Mouse (Mus musculus) urinary bladder, postnatal 25 days (tissue): ENCODE data around the gene Bves.
"Not testable (repeated sequence)": the region's sequence is repeated elsewhere in the genome, so short reads cannot be mapped to it uniquely, and the experiment has no call there.

ENCODE experiments used
- DNase-seq: peaks from one replicate; pipeline ENCODE4 v3.0.0; 2022; ENCODE audit warnings: low spot score

Gene Bves

DNA sequence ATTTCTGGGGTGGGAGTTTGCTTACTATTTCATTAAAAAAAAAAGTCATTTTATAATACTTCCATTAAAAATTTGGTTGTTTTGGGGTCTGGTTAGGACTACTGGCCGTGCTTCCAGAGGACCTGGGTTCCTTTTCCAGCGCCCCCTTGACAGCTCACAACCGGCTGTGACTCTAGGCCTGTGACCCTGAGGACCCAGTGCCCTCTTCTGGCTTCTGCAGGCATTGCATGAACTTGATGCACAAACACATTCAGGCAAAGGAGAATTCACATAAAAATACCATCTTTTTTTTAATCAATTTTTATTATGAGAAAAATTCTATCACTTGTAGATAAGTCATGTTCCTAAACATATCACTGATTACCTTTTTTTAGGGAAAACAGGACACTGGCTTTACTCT lies 12.6 kb downstream of the Bves start:
- DNase-seq = not testable (repeated sequence)

DNA sequence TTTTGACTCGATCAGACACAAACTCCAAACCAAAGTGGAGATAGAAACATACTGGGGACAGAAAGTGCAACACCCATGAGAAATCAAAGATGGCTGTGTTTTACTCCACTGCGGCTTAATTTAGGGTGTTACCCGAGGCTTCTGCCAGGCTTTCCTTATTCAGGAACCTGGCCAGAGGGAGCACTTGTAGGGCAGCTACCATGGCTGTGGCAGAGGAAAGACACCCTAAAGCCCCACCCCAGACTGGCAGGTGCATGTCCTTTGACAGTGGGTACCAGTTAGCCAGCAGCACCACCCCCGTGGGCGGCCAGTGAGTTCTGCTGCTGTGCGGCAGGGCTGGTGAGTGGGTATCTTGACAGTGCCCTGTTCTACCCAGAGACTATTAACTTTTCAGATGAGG lies 20.5 kb downstream of the Bves start:
- DNase-seq = no peak

DNA sequence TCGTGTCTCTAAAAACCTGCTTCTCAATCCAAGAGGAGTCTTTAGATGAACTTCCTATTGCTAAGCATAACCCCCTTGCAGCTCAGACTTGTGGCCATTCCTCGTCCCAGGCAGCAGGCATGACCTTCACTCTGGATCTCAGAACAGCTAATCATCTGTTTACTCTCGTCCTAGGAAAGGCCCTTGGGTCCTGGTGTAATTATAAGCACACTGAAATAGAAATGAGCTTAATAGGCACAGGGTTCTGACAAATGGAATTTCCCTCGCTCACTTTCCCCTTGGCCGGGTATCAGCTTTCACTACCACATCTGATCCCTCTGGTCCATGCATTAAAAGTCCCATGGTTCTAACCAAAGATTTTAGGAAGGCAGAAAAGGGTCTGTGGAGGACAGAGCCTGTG lies 27.8 kb downstream of the Bves start:
- no peak for DNase-seq

DNA sequence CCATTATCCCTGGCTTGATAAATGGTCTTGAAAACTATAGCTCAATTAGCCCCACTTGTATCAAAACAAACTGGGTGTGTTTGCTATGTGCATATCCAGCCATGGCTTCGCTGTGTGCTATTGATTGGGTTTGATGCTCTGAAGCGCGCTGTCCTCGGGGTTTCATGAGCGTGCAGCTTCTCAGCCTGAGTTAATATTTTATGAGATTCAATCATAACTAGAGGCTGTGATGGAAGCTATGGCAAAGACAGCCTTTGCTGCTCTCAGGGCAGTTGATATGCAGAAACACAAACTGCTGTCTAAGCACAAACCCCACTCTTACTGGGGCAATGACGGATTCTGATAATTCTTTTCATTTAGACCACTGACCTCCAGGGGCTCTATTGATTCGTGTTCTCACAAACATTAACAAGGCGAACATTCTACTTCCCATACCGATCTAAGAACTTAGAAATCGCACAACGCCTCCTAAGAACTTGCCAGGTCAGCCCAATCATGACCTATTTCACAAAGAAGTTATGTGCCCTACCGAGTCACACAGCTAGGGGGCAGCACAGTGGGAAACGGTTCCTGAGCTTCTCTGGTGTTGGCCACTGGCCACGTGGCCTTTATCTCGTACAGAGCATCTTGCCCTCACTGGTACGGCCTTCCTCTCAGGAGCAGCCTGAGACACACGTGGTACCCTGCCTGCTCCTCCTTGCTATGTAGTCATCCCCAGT lies 31.6 kb downstream of the Bves start:
- no peak for DNase-seq

DNA sequence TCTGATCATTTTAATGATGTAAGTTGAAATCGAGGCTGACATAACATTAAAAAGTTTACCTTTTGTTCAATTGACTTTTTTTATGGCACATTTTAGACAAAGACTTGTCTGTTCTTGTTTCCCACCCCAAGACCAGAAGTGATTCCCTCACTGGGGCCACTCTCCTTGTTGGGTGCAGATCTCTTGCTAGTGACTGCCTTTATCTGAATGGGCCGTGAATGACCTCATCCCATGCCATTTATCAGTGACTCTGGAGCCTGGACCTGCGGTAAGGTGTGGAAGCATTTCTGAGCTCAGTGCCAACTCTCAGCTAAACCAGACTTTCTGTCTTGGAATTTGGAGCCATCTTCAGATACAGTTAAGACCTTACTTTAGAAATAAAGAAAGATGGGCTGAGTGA lies 34.1 kb downstream of the Bves start:
- no peak for DNase-seq

DNA sequence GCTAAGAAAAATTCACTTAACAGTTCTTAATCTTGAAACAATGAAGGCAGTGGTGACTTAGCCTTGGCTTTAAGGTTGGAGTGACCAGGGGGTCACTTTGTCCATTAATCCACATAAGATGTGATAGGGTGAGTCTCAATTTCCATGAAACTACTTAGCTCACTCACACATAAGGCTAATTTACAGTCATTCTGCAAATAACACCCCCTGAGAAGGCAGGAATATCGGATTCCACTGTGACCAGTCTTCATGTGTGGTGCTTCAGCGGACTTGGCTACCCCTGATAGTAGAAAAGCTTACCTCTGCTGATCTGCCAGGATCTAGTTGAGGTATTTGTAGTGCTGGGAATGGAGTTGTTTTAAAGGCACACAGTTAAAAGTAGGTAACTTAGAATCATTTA lies 35.0 kb downstream of the Bves start:
- DNase-seq = no peak

DNA sequence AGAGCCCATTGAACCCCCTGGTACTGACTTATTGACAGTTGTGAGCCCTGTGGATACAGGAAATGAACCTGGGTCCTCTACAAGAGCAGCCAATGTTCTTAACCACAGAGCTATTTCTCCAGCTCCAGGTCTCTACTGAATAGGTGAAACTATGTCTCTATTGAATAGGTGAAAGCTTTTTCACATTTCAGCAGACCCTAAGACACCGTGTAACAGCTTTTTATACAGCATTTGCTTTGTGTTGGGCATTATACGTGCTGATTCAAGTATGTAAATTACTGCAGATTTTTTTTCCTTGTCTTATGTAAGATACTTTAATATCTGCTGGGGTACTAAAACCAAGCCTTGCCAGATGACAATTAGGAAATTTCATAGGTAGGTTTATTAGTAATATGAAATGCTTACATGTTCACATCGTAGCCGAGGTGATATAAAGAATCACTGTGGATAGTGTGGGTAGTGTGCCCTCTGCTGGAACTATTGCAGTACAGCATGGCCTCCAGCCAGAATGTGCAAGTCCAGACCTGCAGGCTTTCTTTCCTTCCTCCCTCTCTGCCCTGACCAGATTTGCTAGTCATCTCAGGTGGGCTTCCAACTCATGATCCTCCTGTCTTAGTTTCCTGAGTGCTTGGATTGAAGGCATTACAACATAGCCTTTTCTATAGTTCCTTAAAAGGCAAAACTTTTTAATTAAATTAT lies 37.6 kb downstream of the Bves start:
- DNase-seq = peak; percentile 49

DNA sequence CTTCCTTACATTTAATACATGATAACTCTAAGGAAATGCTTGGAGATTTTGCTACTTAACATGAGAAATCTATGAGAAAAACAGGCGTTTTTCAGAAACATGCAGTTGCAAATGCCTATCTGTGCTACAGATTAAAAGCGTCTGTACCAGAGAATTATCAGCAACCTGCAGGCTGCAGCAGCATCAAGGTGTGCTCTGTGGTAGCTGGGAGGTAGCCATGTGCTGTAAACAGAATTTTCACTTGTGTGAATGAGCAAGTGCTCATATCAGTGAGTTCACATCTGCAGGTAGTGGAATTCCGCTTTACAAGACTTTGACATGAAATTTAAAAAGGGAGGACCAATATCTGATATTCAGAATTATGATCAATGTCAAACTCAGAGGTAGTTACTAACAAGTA lies 42.7 kb downstream of the Bves start:
- no peak for DNase-seq

DNA sequence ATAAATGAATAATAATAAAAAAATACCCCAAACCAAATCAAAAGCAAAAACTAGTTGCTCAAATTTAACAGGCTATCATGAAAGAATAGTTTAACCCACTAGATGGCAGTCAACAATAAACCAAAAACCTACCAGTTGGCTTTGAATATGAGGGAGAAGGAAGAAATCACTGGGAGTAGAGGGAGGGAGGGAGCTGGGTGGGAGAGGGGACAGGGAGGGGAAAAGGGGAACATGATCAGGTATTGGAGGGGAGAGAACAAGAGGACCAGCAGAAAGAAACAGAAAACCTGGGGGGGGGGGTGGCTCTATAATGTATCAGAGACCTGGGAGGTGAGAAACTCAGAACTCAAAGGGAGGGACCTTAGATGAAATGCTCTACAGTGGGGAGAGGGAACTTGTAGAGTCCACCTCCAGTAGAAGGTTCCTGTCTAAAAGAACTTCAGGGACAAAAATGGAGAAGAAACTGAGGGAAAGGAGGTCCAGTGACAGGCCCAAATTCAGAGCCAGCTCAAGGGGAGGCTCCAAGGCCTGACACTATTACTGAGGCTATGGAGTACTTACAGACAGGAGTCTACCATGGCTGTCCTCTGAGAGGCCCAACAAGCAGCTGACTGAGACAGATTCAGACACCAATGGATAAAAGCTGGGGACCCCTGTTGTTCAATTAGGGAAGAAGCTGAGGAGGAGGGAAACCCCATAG lies 46.5 kb downstream of the Bves start:
- DNase-seq = no peak

DNA sequence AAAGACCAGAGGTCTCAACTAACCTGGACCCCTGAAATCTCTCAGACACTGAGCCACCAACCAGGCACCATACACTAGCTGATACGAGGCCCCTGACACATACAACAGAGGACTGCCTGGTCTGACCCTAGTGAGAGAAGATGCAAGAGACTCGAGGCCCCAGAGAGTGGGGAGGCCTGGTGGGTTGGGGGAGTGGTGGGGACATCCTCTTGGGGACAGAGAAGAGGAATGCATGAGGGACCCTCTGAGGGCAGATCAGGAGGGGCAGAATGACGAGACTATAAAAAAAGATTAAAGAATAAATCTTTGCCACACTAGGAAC lies 47.0 kb downstream of the Bves start:
- DNase-seq = no peak

DNA sequence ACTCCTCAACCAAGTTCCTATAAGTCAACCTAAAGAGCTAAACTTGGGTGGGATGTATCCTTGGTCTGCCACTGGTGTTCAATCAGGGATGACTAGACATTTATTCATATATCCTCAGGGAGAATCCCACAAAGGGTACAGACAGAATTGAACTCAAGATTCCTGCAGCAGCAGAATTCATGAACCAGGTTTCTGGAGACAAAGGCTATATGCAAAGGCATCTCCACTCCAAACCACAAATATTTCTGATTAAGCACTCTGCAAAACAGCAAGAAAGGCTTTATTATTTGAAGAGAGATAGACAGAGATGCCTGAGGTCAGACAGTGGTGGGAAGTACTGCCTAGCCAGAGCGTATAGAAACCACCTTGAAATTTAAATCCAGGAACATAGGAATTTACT lies 62.6 kb downstream of the Bves start:
- no peak for DNase-seq

DNA sequence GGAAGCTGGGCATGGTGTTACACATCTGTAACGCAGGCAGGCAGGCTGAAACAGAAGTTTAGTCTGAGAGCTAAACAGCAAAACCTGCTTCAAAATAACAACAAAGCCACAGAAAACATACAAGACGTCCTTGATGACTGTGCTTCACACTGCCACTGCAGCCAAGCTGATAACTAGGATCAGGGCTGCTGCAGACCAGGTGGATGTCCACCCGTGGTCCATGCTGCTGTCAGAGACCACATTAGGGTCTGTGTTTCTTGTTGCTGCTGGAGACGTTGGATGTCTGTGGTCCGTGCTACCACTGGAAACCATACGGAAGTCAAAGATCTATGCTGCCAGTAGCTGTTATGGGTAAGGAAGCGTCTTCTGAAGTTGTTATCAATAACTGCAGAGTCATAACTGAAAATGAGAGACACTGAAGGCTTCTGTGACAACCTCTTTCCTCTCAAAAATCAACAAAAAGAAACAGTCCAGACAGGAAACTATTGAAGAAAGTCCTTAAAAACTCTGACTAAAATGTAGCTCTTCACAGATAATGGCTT lies 64.2 kb downstream of the Bves start:
- no peak for DNase-seq

DNA sequence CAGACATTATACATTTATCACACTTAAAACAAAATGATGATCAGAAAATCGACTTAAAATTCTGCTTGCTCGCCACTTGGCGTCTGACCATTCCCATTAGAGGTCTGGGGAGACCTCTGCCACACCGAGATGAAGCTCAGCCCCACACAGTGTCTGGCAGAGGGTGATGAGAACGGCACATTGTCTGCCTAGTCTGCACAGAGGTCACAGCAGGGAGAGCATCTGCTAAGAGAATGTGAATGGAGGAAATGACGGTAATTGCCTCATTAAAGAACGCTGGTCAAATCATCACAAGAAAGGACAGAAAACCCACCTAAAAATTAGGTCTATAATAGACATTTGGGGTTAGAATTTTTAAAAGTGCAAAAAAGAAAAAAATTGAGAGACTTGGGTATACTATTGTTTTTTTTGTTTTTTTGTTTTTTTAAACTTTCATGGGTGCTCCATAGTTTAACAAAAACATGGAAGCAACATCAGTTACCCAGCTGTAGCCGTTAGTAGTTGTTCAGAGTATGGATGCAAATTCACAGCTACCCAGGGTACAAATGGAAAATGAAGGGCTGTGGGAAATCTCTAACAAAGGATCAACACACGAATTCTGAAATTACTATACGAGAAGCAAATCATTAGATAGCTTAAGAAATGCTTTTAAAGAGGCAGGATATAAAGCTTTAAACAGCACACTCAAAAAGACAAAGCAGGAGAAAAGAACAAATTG lies 75.2 kb downstream of the Bves start:
- DNase-seq = no peak

DNA sequence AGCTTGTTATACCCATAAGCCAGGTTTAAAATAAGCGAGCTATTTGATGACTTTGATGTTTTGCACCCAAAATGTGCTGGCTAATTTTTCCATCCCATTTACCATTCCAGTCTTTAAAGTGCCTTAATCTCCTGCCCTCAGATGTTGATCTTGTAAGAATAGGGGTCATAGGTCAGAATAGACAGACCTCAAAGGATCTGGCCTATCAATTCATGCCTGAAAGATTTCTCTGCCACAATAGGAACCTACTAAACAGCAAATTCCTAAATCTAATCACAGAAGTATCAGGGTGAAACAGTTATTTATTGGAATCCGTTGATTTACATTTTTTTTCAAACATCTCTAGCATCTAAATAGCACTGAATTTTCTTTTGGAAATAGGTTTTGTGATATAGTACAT lies 76.2 kb downstream of the Bves start:
- no peak for DNase-seq

DNA sequence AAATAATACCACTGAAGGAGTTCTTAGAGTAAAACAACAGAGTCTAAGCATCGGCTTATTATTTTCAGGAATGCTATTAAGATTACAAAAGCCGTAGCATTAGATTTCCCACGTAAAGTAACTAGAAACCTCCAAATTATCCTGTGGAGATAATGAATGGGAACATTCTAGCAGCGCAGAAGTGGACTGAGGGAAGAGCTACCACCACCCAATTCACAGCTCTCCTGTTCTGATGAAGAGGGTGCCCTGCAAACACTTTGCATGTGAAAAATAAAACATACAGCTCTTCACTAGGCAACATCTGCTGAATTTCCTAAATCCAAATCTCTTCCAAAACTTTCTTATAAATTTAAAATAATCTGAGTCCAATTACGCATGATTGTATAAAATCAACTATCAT lies 76.6 kb downstream of the Bves start:
- no peak for DNase-seq
